Mouse (Mus musculus) lung, embryonic 14.5 days (tissue): ENCODE data around the gene Tjp3. TPM values are rescaled to one million over a fixed set of nuclear protein-coding genes. Genes with fewer than 3 reads are reported as not detected.
A peak's percentile ranks its signal among the peaks of the same experiment; 100 is the strongest.

Source experiments
- ATAC-seq: fragments of 200-750 bp; cut with Nextera tagmentation; 2 replicates; pipeline ENCODE4 v1.8.0; 2017; ENCODE audit warnings: mild to moderate bottlenecking, moderate TSS enrichment, moderate library complexity; ENCODE audit not compliant: insufficient read depth
- DNase-seq: peaks from one replicate; pipeline ENCODE4 v3.0.0-alpha.2; 2015
- H3K27ac ChIP-seq: fragments of 300-500 bp; sonication (generic); 2 replicates; pipeline ENCODE4 v1.5.1; 2014; ENCODE audit warnings: low read depth, mild to moderate bottlenecking, moderate library complexity
- H3K27me3 ChIP-seq: fragments of 300-500 bp; sonication (generic); 2 replicates; pipeline ENCODE4 v1.6.1; 2014; ENCODE audit warnings: low read length, control low read depth; ENCODE audit not compliant: insufficient read depth
- H3K36me3 ChIP-seq: fragments of 300-500 bp; sonication (generic); 2 replicates; pipeline ENCODE4 v1.6.1; 2014; ENCODE audit warnings: control low read depth; ENCODE audit not compliant: insufficient read depth
- H3K4me1 ChIP-seq: fragments of 300-500 bp; sonication (generic); 2 replicates; pipeline ENCODE4 v1.6.1; 2014; ENCODE audit warnings: antibody characterized with exemption, control low read depth; ENCODE audit not compliant: insufficient read depth
- H3K4me2 ChIP-seq: fragments of 300-500 bp; sonication (generic); 2 replicates; pipeline ENCODE4 v1.6.1; 2014; ENCODE audit warnings: mild to moderate bottlenecking
- H3K4me3 ChIP-seq: fragments of 300-500 bp; sonication (generic); 2 replicates; pipeline ENCODE4 v1.5.1; 2014; ENCODE audit warnings: low read depth, low read length
- H3K9ac ChIP-seq: fragments of 300-500 bp; sonication (generic); 2 replicates; pipeline ENCODE4 v1.6.1; 2014
- H3K9me3 ChIP-seq: fragments of 300-500 bp; sonication (generic); 2 replicates; pipeline ENCODE4 v1.6.1; 2016; ENCODE audit warnings: low read depth, low read length, control low read depth
- CTCF ChIP-seq: IDR thresholded peaks from 2 replicates; pipeline ENCODE4 v1.5.1; 2016; ENCODE audit warnings: antibody characterized with exemption, low read depth
- WGBS: fragments of 180-500 bp; shearing (Covaris S2); extraction: QIAGEN DNeasy Blood & Tissue Kit; methylation state at CpG from one replicate; pipeline ENCODE4 v1.1.7; 2014; 5-methylcytosine and 5-hydroxymethylcytosine counted together
- polyA plus RNA-seq: library from polyadenylated mRNA; unstranded; fragments of >200 nt; fragmentation: Nextera tagmentation; extraction: Ambion mirVana; gene quantifications from 2 replicates; pipeline ENCODE4 v1.2.1, GENCODE M21; 2014

Gene Tjp3
- polyA plus RNA-seq, 1 experiment from 2014 or later: 17.2 TPM

DNA sequence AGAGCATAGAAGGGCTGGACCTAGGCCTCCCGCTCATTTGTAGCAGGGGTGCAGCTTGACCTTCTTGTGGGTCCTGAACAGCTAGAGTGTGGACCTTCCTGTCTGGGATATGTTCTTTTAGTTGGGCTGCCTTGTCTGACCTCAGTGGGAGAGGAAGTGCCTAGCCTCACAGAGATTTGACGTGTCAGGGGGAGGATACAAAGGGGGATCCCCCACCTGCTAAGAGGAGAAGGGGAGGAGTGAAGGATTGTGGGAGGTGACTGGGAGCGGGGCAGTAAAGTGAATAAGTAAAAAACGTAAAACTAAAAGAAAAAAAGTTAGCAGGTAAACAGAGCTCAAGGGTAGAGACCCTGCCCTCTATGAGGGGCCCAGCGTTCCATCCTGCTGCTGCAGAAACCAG, 18.2 kb upstream of the Tjp3 start:
- Histone ChIP-seq H3K4me2 (no peak overlapping the region), H3K9ac (no peak overlapping the region), H3K9me3 (no peaks in the 10 kb centered on the region), H3K4me3 (no peak overlapping the region), H3K36me3 (peaks cover 91% of the 10 kb centered on the region), H3K27ac (no peak overlapping the region), H3K27me3 (no peaks in the 10 kb centered on the region), H3K4me1 (no peaks in the 10 kb centered on the region)
- 87% methylated on average over 5 of the region's 5 CpGs for WGBS
- no peak for DNase-seq
- no peak for ATAC-seq
- no peak for TF ChIP-seq CTCF

DNA sequence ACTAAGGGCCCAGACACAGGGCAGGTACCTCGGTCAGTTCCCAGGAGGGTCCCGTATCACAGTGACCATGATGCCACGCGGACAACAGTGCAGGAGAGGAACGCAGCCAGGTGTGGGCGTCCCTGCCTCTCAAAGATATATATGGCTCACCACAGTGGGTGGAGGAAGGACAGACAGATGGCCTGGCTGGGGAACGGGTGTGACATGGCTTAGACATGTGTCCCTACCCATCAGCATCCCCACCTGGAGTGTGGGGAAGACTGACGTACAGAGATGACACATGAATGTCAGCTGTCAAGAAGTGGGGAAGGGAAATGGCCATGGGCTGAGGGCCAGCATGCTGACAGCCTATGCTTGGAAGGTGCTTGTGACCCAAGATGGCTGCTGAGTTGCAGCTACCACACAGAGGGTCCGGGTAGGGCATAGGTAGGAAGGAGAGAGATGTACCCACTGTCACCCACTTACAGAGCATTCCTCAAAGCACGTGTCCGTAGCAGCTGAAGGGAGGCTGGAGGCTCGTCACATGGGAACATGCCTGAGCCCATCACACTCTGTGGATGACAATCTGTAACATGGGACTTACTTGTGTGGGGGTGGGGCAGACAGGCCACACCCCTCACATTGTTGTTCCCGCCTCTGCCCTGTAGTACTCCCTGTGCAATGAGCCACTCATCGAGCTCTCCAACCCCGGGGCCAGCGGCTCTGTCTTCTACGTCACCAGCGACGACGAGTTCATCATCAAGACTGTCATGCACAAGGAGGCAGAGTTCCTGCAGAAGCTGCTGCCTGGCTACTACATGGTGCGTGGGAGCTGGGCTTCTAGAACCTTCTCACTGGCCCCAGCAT, 15.7 kb upstream of the Tjp3 start:
- no peak for TF ChIP-seq CTCF
- H3K27me3 ChIP-seq: no peaks in the 10 kb centered on the region
- H3K9ac ChIP-seq: no peak overlapping the region
- H3K4me1 ChIP-seq: no peaks in the 10 kb centered on the region
- no peak overlapping the region for H3K4me3 ChIP-seq
- H3K27ac ChIP-seq: no peak overlapping the region
- H3K4me2 ChIP-seq: no peak overlapping the region
- DNase-seq (no peak), ATAC-seq (no peak)
- 91% methylated on average over 21 of the region's 21 CpGs for WGBS
- no peaks in the 10 kb centered on the region for H3K9me3 ChIP-seq
- peaks cover 66% of the 10 kb centered on the region for H3K36me3 ChIP-seq

GRCm38 (mm10) chr10:81306173-81306668, 14.8 kb upstream of the Tjp3 start:
- WGBS: 86% methylated on average over 12 of the region's 12 CpGs
- H3K27ac ChIP-seq: no peak overlapping the region
- ATAC-seq (no peak), DNase-seq (no peak)
- no peak overlapping the region for H3K9ac ChIP-seq
- H3K4me1 ChIP-seq: no peaks in the 10 kb centered on the region
- no peaks in the 10 kb centered on the region for H3K9me3 ChIP-seq
- no peak overlapping the region for H3K4me2 ChIP-seq
- no peak for TF ChIP-seq CTCF
- H3K27me3 ChIP-seq: no peaks in the 10 kb centered on the region
- no peak overlapping the region for H3K4me3 ChIP-seq
- H3K36me3 ChIP-seq: peaks cover 57% of the 10 kb centered on the region

- Histone ChIP-seq H3K9ac (no peak overlapping the region), H3K27me3 (no peaks in the 10 kb centered on the region), H3K9me3 (no peaks in the 10 kb centered on the region), H3K36me3 (peaks cover 52% of the 10 kb centered on the region), H3K4me1 (no peaks in the 10 kb centered on the region), H3K4me3 (no peak overlapping the region), H3K27ac (no peak overlapping the region), H3K4me2 (no peak overlapping the region)
- 91% methylated on average over 14 of the region's 14 CpGs for WGBS
- DNase-seq (no peak), ATAC-seq (no peak)
- TF ChIP-seq CTCF: no peak
Observed at GRCm38 (mm10) chr10:81305663-81306062, 14.3 kb upstream of the Tjp3 start.

DNA sequence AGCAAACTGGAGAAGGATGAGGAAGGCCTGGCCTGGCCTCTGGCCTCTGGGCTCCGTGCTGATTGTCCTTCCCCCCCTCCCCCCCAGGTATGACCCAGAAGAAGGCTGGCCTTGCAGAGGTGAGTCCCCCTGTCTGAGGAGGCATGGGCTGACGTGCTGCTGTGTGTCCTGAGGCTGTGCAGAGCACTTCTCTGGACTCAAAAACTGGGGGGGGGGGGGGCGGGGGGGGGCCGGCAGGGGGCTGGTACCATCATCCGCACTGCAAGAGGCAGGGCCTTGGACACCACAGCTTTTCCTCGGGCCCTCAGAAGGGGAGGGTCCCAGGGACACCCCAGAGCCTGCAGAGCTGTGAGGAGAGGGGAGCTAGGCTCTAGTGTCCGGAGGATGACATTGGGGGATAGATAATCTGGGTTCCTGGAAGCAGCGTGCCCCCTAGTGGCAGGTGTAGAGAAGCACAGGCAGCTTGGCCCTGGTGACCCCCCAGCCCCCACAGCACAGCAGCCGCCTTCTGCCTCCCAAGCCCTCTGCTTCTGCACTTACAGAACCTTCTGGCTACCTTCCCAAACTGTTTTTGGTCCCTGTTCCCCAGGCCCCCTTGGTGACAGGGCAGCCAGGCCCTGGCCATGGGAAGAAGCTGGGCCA, 13.3 kb upstream of the Tjp3 start:
- H3K27me3 ChIP-seq: no peaks in the 10 kb centered on the region
- ATAC-seq: peak; percentile 42; the same call in 1 of the 2 replicates
- H3K9ac ChIP-seq: no peak overlapping the region; the same call in 1 of the 2 replicates
- H3K9me3 ChIP-seq: no peaks in the 10 kb centered on the region
- H3K4me1 ChIP-seq: no peaks in the 10 kb centered on the region
- H3K4me2 ChIP-seq: no peak overlapping the region
- peak; percentile 87 for TF ChIP-seq CTCF
- peak; percentile 66 for DNase-seq
- H3K27ac ChIP-seq: no peak overlapping the region
- H3K4me3 ChIP-seq: no peak overlapping the region
- H3K36me3 ChIP-seq: peaks cover 42% of the 10 kb centered on the region
- 15% methylated on average over 8 of the region's 9 CpGs for WGBS

DNA sequence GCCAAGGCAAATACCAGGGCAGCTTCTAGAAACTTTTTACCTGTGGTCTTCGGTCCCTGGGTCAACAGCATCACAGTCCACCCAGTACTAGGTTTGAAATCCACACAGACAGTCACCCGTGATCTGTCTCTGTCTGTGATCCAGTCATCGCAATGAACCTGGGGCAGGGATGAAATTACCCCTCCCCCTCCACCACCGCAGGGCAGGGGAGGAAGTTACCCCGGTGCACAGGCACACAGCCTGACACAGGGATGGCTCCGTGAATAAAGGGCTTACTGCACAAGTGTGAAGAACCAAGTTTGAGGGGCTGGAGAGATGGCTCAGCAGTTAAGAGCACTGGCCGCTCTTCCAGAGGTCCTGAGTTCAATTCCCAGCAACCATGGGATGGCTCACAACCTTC, 12.4 kb upstream of the Tjp3 start:
- H3K9me3 ChIP-seq: no peaks in the 10 kb centered on the region
- no peak overlapping the region for H3K4me2 ChIP-seq
- H3K36me3 ChIP-seq: peaks cover 33% of the 10 kb centered on the region
- H3K9ac ChIP-seq: no peak overlapping the region
- DNase-seq (no peak), ATAC-seq (no peak)
- 61% methylated on average over 7 of the region's 7 CpGs for WGBS
- no peak overlapping the region for H3K27ac ChIP-seq
- no peaks in the 10 kb centered on the region for H3K4me1 ChIP-seq
- H3K27me3 ChIP-seq: no peaks in the 10 kb centered on the region
- H3K4me3 ChIP-seq: no peak overlapping the region
- TF ChIP-seq CTCF: no peak

DNA sequence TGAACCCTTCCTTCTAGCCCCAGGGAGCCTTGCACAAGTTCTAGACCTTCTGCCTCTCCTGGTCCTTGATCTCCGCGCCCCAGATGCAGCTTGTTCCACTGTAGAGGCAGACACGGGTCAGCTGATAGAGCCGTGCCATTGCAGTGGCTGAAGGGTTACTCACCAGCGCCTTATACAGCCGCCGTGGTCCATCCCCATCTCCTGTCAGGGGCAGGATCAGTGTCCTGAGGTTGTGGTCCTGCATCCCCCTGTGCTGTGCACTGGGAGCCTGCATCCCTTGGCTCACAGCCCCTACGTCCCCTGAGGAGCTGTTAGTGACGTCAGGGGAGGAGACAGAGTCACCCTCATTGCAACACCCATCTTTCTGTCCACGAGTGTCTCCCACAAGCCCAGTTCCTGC, 11.9 kb upstream of the Tjp3 start:
- H3K27ac ChIP-seq: no peak overlapping the region
- no peak for TF ChIP-seq CTCF
- peak overlapping the region; percentile 3; the same call in 1 of the 2 replicates for H3K4me2 ChIP-seq
- no peaks in the 10 kb centered on the region for H3K9me3 ChIP-seq
- WGBS: 58% methylated on average over 10 of the region's 10 CpGs
- no peak overlapping the region for H3K4me3 ChIP-seq
- DNase-seq: no peak
- no peak overlapping the region for H3K9ac ChIP-seq
- peaks cover 28% of the 10 kb centered on the region for H3K36me3 ChIP-seq
- no peaks in the 10 kb centered on the region for H3K4me1 ChIP-seq
- no peak for ATAC-seq
- no peaks in the 10 kb centered on the region for H3K27me3 ChIP-seq
